Mouse (Mus musculus) limb, embryonic 14.5 days (tissue): Measurements from ENCODE around the gene Casc3. TPM values are rescaled to one million over a fixed set of nuclear protein-coding genes. Genes with fewer than 3 reads are reported as not detected.
A peak's percentile ranks its signal among the peaks of the same experiment; 100 is the strongest.

ENCODE experiments used
- ATAC-seq: fragments of 200-750 bp; cut with Nextera tagmentation; 2 replicates; pipeline ENCODE4 v1.8.0; 2017; ENCODE audit warnings: low read depth, moderate number of reproducible peaks, moderate TSS enrichment; ENCODE audit not compliant: low FRiP score
- DNase-seq: peaks from one replicate; pipeline ENCODE4 v3.0.0-alpha.2; 2015; ENCODE audit warnings: low spot score
- H3K27ac ChIP-seq: fragments of 300-500 bp; sonication (generic); replicated peaks from 2 replicates; pipeline ENCODE4 v1.5.1; 2014; ENCODE audit warnings: low read depth, mild to moderate bottlenecking, low read length, moderate library complexity, mixed read lengths
- H3K27me3 ChIP-seq: fragments of 300-500 bp; sonication (generic); 2 replicates; pipeline ENCODE4 v1.6.1; 2014; ENCODE audit warnings: low read length, mixed read lengths; ENCODE audit not compliant: control insufficient read depth, insufficient read depth
- H3K36me3 ChIP-seq: fragments of 300-500 bp; sonication (generic); 2 replicates; pipeline ENCODE4 v1.6.1; 2014; ENCODE audit warnings: mild to moderate bottlenecking, low read length, moderate library complexity, mixed read lengths; ENCODE audit not compliant: control insufficient read depth, insufficient read depth
- H3K4me1 ChIP-seq: fragments of 300-500 bp; sonication (generic); 2 replicates; pipeline ENCODE4 v1.6.1; 2014; ENCODE audit warnings: antibody characterized with exemption, low read length, mixed read lengths; ENCODE audit not compliant: control insufficient read depth, insufficient read depth
- H3K4me2 ChIP-seq: fragments of 300-500 bp; sonication (generic); replicated peaks from 2 replicates; pipeline ENCODE4 v1.6.1; 2014; ENCODE audit warnings: low read depth, mild to moderate bottlenecking, low read length, moderate library complexity; ENCODE audit not compliant: severe bottlenecking
- H3K4me3 ChIP-seq: fragments of 300-500 bp; sonication (generic); replicated peaks from 2 replicates; pipeline ENCODE4 v1.5.1; 2014; ENCODE audit warnings: low read length
- H3K9ac ChIP-seq: fragments of 300-500 bp; sonication (generic); 2 replicates; pipeline ENCODE4 v1.6.1; 2014; ENCODE audit warnings: mild to moderate bottlenecking, low read depth, low read length, moderate library complexity; ENCODE audit not compliant: severe bottlenecking
- H3K9me3 ChIP-seq: fragments of 300-500 bp; sonication (generic); 2 replicates; pipeline ENCODE4 v1.6.1; 2016; ENCODE audit warnings: low read length; ENCODE audit not compliant: control insufficient read depth
- POLR2A ChIP-seq: fragments of 200-500 bp; IDR thresholded peaks from 2 replicates; pipeline ENCODE4 v1.8.0; 2012; ENCODE audit warnings: inconsistent platforms, mild to moderate bottlenecking, moderate library complexity, borderline replicate concordance; ENCODE audit not compliant: insufficient read depth, insufficient read length; ENCODE audit errors: extremely low read depth
- WGBS: fragments of 180-500 bp; shearing (Covaris S2); extraction: QIAGEN DNeasy Blood & Tissue Kit; methylation state at CpG from one replicate; pipeline ENCODE4 v1.1.7; 2014; 5-methylcytosine and 5-hydroxymethylcytosine counted together
- polyA plus RNA-seq, 2 experiments: library from polyadenylated mRNA; depleted of rRNA in 1 of 2; stranded (reverse) in 1 of 2; unstranded in 1 of 2; fragments of >200 nt; fragmentation: Nextera tagmentation in 1 of 2; extraction: Ambion mirVana in 1 of 2; gene quantifications; 2 replicates each; pipeline versions ENCODE4 v1.2.1 to v1.2.3; 2012 to 2014

Casc3 gene
- polyA plus RNA-seq, 2 experiments: 34.1 to 52.4 TPM

- H3K36me3 ChIP-seq: peaks cover 46% of the 10 kb centered on the region
- WGBS: 6% methylated on average over 5 of the region's 5 CpGs
- peaks cover 10% of the 10 kb centered on the region for H3K4me1 ChIP-seq
- no peaks in the 10 kb centered on the region for H3K27me3 ChIP-seq
- H3K4me3 ChIP-seq: peak overlapping the region; percentile 100
- TF ChIP-seq POLR2A: no peak
- no peak overlapping the region for H3K27ac ChIP-seq
- ATAC-seq: no peak
- no peak for DNase-seq
- peak overlapping the region; percentile 95 for H3K9ac ChIP-seq
- H3K9me3 ChIP-seq: no peaks in the 10 kb centered on the region
- H3K4me2 ChIP-seq: peak overlapping the region; percentile 84
These were observed 7.4 kb upstream of the Casc3 start for GRCm38 (mm10) chr11:98797306-98797705.

GRCm38 (mm10) chr11:98797909-98798308, 6.8 kb upstream of the Casc3 start:
- Histone ChIP-seq H3K4me3 (peak overlapping the region; percentile 100), H3K9ac (peak overlapping the region; percentile 95; the same call in 1 of the 2 replicates), H3K27me3 (no peaks in the 10 kb centered on the region), H3K4me2 (peak overlapping the region; percentile 84), H3K27ac (no peak overlapping the region), H3K4me1 (peaks cover 10% of the 10 kb centered on the region), H3K9me3 (no peaks in the 10 kb centered on the region), H3K36me3 (peaks cover 52% of the 10 kb centered on the region)
- TF ChIP-seq POLR2A: no peak
- DNase-seq (no peak), ATAC-seq (no peak)
- WGBS: 53% methylated on average over 4 of the region's 4 CpGs

GRCm38 (mm10) chr11:98808417-98808816, 3.7 kb downstream of the Casc3 start:
- no peaks in the 10 kb centered on the region for H3K27me3 ChIP-seq
- TF ChIP-seq POLR2A: no peak
- WGBS: 78% methylated on average over 2 of the region's 2 CpGs
- H3K4me1 ChIP-seq: peaks cover 13% of the 10 kb centered on the region; the same call in 1 of the 2 replicates
- H3K27ac ChIP-seq: peak overlapping the region; percentile 95
- H3K4me3 ChIP-seq: 0 out of 2 replicates have a peak overlapping the region, but pooled peaks have one; percentile 86
- ATAC-seq: no peak
- H3K4me2 ChIP-seq: no peak overlapping the region; the same call in 1 of the 2 replicates
- H3K9me3 ChIP-seq: no peaks in the 10 kb centered on the region
- H3K9ac ChIP-seq: peak overlapping the region; percentile 89; the same call in 1 of the 2 replicates
- peaks cover 70% of the 10 kb centered on the region for H3K36me3 ChIP-seq
- no peak for DNase-seq

GRCm38 (mm10) chr11:98809457-98810290, 5.0 kb downstream of the Casc3 start:
- peak; percentile 97 for ATAC-seq
- peaks cover 13% of the 10 kb centered on the region; the same call in 1 of the 2 replicates for H3K4me1 ChIP-seq
- peak overlapping the region; percentile 86 for H3K4me3 ChIP-seq
- peak overlapping the region; percentile 70 for H3K4me2 ChIP-seq
- peak overlapping the region; percentile 95 for H3K27ac ChIP-seq
- H3K36me3 ChIP-seq: peaks cover 67% of the 10 kb centered on the region
- H3K27me3 ChIP-seq: no peaks in the 10 kb centered on the region
- H3K9ac ChIP-seq: peak overlapping the region; percentile 89
- peak; percentile 99 for DNase-seq
- no peaks in the 10 kb centered on the region for H3K9me3 ChIP-seq
- WGBS: 2% methylated on average over 52 of the region's 84 CpGs
- TF ChIP-seq POLR2A: peak; percentile 55; the same call in 1 of the 2 replicates

- peaks cover 13% of the 10 kb centered on the region; the same call in 1 of the 2 replicates for H3K4me1 ChIP-seq
- DNase-seq (no peak), ATAC-seq (no peak)
- peak overlapping the region; percentile 70 for H3K4me2 ChIP-seq
- H3K4me3 ChIP-seq: peak overlapping the region; percentile 86
- no peaks in the 10 kb centered on the region for H3K9me3 ChIP-seq
- H3K27me3 ChIP-seq: no peaks in the 10 kb centered on the region
- no peak for TF ChIP-seq POLR2A
- peaks cover 61% of the 10 kb centered on the region for H3K36me3 ChIP-seq
- H3K27ac ChIP-seq: no peak overlapping the region
- WGBS: 63% methylated on average over 7 of the region's 7 CpGs
- peak overlapping the region; percentile 89 for H3K9ac ChIP-seq
These were observed 6.0 kb downstream of the Casc3 start for GRCm38 (mm10) chr11:98810686-98811085.
